Mouse (Mus musculus) brain, embryonic 14.5 days (tissue): ENCODE measurements around the gene Sipa1l3.

Experiments
- CTCF ChIP-seq: fragments of 200-500 bp; IDR thresholded peaks from 2 replicates; pipeline ENCODE4 v1.5.1; 2012; ENCODE audit warnings: inconsistent platforms, mild to moderate bottlenecking, moderate library complexity, borderline replicate concordance; ENCODE audit not compliant: insufficient read depth, insufficient read length; ENCODE audit errors: extremely low read depth
- POLR2A ChIP-seq: fragments of 200-500 bp; IDR thresholded peaks from 2 replicates; pipeline ENCODE4 v1.6.1; 2012; ENCODE audit warnings: mild to moderate bottlenecking, inconsistent platforms, borderline replicate concordance; ENCODE audit not compliant: poor library complexity, insufficient read depth, insufficient read length, severe bottlenecking; ENCODE audit errors: extremely low read depth

- no peak for TF ChIP-seq CTCF
- TF ChIP-seq POLR2A, result no peak
Observed at GRCm38 (mm10) chr7:29480590-29481344, 37.7 kb downstream of the Sipa1l3 start.
